Mouse (Mus musculus): ENCODE measurements around the gene Zfp219. TPM values are rescaled to one million over a fixed set of nuclear protein-coding genes. Genes with fewer than 3 reads are reported as not detected.

Zfp219 gene
- polyA plus RNA-seq, 1 experiment: 65.7 TPM

- no peak for DNase-seq (ENCODE audit: low read depth)
Measured at GRCm38 (mm10) chr14:52018248-52019050, 2.1 kb downstream of the Zfp219 start.

- no peak for DNase-seq (ENCODE audit: low read depth)
Measured at GRCm38 (mm10) chr14:52017662-52018061, 2.9 kb downstream of the Zfp219 start.

GRCm38 (mm10) chr14:52016625-52017405, 3.7 kb downstream of the Zfp219 start:
- DNase-seq (ENCODE audit: low read depth): no peak

- no peak for DNase-seq (ENCODE audit: low read depth)
Measured at GRCm38 (mm10) chr14:52015445-52016100, 5.0 kb downstream of the Zfp219 start, which contains the start of gene Tmem253. Tmem253 (plus strand) TSS chr14:52015658.

- DNase-seq (ENCODE audit: low read depth): no peak
Measured at GRCm38 (mm10) chr14:52014761-52015311, 5.7 kb downstream of the Zfp219 start.

GRCm38 (mm10) chr14:52014271-52014760, 6.2 kb downstream of the Zfp219 start:
- no peak for DNase-seq (ENCODE audit: low read depth)

- DNase-seq (ENCODE audit: low read depth): no peak
Measured at GRCm38 (mm10) chr14:52013771-52014219, 6.7 kb downstream of the Zfp219 start.

GRCm38 (mm10) chr14:52013021-52013610, 7.4 kb downstream of the Zfp219 start:
- DNase-seq (ENCODE audit: low read depth): no peak

- no peak for DNase-seq (ENCODE audit: low read depth)
Measured at GRCm38 (mm10) chr14:52012553-52012952, 8.0 kb downstream of the Zfp219 start.

- no peak for DNase-seq (ENCODE audit: low read depth)
Measured at GRCm38 (mm10) chr14:52012085-52012484, 8.4 kb downstream of the Zfp219 start.

- no peak for DNase-seq (ENCODE audit: low read depth)
Measured at GRCm38 (mm10) chr14:52011683-52012082, 8.8 kb downstream of the Zfp219 start.

- DNase-seq (ENCODE audit: low read depth): no peak
Measured at GRCm38 (mm10) chr14:52010446-52011111, 10.0 kb downstream of the Zfp219 start.

- DNase-seq (ENCODE audit: low read depth): no peak
Measured at GRCm38 (mm10) chr14:52009841-52010240, 10.7 kb downstream of the Zfp219 start.

- no peak for DNase-seq (ENCODE audit: low read depth)
Measured at GRCm38 (mm10) chr14:52009361-52009760, 11.2 kb downstream of the Zfp219 start.

GRCm38 (mm10) chr14:52008321-52009203, 12.0 kb downstream of the Zfp219 start:
- DNase-seq (ENCODE audit: low read depth): no peak

GRCm38 (mm10) chr14:52006771-52007170, 13.8 kb downstream of the Zfp219 start:
- DNase-seq (ENCODE audit: low read depth): no peak

GRCm38 (mm10) chr14:52006241-52006640, 14.3 kb downstream of the Zfp219 start:
- no peak for DNase-seq (ENCODE audit: low read depth)

GRCm38 (mm10) chr14:52005616-52006015, 14.9 kb downstream of the Zfp219 start:
- no peak for DNase-seq (ENCODE audit: low read depth)

- no peak for DNase-seq (ENCODE audit: low read depth)
Measured at GRCm38 (mm10) chr14:52005141-52005540, 15.4 kb downstream of the Zfp219 start.
